Mouse (Mus musculus): ENCODE data around the gene Teddm1b. TPM values are rescaled to one million over a fixed set of nuclear protein-coding genes. Genes with fewer than 3 reads are reported as not detected.

Teddm1b gene
- polyA plus RNA-seq, 1 experiment from 2014 or later = 0.30 TPM

DNA sequence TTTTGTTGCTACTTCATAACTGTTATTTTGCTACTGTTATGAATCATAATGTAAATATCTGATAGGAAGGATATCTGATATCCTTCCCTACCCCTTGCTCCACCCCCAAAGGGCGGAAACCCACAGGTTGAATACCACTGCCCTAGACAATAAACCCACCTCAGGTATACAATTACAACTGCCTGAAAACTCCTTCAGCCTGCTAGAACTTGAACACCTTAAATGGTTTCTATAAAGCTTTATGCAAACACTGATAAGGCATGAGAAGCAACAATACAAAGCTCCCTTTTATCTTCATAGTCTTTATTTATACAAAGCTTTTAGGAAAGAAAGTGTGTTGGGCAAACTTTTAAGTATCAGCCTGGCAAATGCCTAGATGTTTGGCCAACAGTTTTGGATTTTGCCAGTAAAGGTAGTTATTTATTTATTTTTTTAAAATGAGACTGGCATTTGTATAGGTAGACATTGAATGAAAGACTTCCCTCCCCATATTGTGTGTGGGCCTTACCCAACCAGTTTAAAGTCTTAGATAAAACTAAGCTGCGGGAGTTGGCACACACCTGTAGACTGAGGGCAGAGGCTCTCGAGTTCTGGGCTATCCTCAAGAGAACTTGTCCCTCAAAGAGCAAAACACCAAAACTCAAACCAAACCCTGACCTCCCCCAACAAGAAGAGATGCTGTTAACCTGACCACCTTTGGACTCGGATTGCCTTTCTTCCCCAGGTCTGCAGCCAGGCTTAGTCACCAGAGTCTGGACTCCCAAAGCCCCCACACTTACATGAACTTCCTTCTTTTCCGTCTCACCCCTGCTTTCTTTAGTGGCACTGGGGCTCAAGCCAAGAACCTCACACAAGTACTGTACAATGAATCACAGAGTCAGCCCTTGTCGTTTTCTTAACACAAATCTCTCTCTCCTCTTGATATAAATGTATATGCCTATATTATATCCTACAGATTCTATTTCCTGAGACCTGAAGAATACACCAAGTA lies 50.5 kb downstream of the Teddm1b start:
- ATAC-seq (ENCODE audit: insufficient number of reproducible peaks, insufficient read depth, low FRiP score, low TSS enrichment, low read depth) = no peak
- Histone ChIP-seq H3K9ac (no peak overlapping the region), H3K36me3 (no peaks in the 10 kb centered on the region), H3K4me3 (no peak overlapping the region), H3K4me1 (no peaks in the 10 kb centered on the region), H3K27me3 (no peaks in the 10 kb centered on the region), H3K27ac (no peak overlapping the region), H3K9me3 (no peaks in the 10 kb centered on the region), H3K4me2 (no peak overlapping the region)
- WGBS = 81% methylated on average over 6 of the region's 6 CpGs

Small RNA genes lying within 50 kb of the gene (microRNA-seq; reads per million reads assigned to microRNA genes)
- 15.9 reads per million, percentile 32 among the genes with 10 or more reads in this experiment for gene Mir8114

Other genes starting within 250 kb of the Teddm1b start
- 0.63 and 0.65 TPM in 2 replicates for gene Rgs8, start 221.3 kb upstream of the Teddm1b start, polyA plus RNA-seq (2015; fragmentation: Nextera tagmentation; extraction: Ambion mirVana)
- gene Rgs16, start 134.0 kb upstream of the Teddm1b start, polyA plus RNA-seq (2015; fragmentation: Nextera tagmentation; extraction: Ambion mirVana) = 9.2 and 9.6 TPM in 2 replicates
- 16.2 and 16.7 TPM in 2 replicates for gene Rnasel, start 124.9 kb upstream of the Teddm1b start, polyA plus RNA-seq (2015; fragmentation: Nextera tagmentation; extraction: Ambion mirVana)
- gene Rgsl1, start 30.2 kb upstream of the Teddm1b start, polyA plus RNA-seq (2015; fragmentation: Nextera tagmentation; extraction: Ambion mirVana) = 0.08 and 0.11 TPM in 2 replicates
- gene Teddm1a, start 17.4 kb downstream of the Teddm1b start, polyA plus RNA-seq (2015; fragmentation: Nextera tagmentation; extraction: Ambion mirVana) = not detected in 2 replicates
- 103 and 114 TPM in 2 replicates for gene Glul, start 25.6 kb downstream of the Teddm1b start, polyA plus RNA-seq (2015; fragmentation: Nextera tagmentation; extraction: Ambion mirVana)
- gene Teddm2, start 25.9 kb downstream of the Teddm1b start, polyA plus RNA-seq (2015; fragmentation: Nextera tagmentation; extraction: Ambion mirVana) = 1.2 and 1.3 TPM in 2 replicates